Mouse (Mus musculus) liver, adult (tissue): ENCODE measurements around the gene Dbn1.

Experiments used
- GATA4 ChIP-seq: IDR thresholded peaks from 2 replicates; pipeline ENCODE4 v1.6.1; 2014; ENCODE audit warnings: mild to moderate bottlenecking, low read length; ENCODE audit not compliant: insufficient replicate concordance

Gene Dbn1

DNA sequence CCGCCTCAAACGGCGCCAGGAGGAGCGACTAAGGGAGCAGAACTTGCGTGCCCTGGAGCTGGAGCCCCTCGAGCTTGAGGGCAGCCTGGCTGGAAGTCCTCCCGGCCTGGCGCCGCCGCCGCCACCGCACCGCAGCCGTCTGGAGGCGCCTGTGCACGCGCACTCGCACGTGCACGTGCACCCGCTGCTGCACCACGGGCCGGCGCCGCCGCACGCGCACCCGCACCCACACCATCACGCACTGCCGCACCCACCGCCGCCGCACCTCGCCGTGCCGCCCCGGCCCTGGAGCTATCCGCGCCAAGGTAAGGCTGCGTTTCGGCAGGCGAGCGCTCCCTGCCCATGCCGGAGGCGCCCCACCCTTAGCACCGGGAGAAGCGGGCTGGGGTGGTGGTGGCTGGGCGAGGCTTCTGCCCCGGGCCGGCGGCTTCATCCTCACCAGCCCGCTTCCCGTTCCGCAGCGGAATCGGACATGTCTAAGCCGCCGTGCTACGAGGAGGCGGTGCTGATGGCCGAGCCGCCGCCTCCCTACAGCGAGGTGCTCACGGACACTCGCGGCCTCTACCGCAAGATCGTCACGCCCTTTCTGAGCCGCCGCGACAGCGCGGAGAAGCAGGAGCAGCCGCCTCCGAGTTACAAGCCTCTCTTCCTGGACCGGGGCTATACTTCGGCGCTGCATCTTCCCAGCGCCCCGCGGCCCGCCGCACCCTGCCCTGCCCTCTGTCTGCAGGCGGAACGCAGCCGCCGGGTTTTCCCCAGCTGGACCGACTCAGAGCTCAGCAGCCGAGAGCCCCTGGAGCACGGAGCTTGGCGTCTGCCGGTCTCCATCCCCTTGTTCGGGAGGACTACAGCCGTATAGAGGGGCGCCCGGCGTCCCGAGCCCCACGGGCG, 15.5 kb downstream of the Dbn1 start:
- no peak for TF ChIP-seq GATA4

DNA sequence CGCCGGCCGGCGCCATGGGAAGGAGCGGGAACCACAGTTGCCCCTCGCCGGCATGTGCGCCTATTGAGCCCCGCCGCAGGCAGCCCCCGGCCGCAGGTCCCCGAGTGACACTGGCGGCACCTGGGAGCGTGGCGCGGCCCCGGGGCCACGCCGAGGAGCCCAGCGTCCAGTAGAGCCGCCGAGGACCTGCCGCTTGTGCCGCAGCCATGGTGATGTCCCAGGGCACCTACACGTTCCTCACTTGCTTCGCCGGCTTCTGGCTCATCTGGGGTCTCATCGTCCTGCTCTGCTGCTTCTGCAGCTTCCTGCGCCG, 16.1 kb downstream of the Dbn1 start:
- no peak for TF ChIP-seq GATA4

DNA sequence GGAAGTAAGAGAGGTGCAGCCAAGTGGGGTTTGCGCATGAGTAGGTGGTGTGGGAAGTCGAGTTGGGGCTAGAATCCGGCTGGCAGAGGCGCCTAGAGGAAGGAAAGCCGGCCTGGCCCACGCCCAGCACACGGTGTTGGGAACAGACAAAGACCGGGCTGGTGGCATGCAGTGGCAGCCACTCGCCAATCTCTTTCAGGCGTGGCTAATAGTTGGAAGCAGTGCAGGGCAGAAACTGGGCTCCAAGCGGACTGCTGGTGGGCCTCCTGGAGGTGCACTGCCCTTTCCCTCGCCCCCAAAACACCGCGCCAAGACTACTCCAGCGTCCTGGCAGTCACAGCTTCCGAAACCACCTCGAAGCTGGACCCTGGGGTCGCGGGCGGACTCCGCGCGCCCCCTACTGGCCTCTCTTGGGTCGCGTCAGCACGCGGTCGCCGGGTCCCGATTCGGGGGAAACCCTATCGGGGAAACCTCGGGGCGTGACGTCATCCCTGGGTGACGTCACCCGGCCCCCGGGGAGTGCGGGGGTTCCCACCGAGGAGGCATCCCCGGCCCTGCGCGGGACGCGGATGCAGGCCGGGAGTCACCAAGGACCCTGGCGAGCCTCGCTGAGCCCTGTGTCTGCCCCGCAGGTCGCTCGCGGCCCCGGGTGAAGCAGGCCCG, 16.6 kb downstream of the Dbn1 start:
- no peak; the same call in 1 of the 2 replicates for TF ChIP-seq GATA4

DNA sequence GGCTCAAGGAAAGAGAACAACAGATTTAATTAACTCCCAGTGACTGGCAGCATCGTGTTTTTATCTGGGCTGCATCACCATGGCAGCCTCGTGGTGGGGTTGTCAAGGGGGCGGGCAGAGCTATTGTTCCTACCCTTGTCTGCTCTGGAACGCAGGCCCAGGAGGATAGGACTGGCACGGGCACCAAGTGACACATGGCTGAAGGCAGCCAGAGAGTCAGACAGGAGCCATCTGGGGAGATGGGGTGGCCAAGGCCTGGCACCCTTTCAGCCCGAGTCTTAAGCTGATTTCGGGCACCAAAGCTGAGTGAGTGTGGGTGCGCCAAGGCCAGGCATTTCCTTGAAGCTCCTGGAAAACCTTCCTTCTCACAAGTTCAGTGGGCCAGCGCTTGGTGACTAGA, 17.5 kb downstream of the Dbn1 start:
- TF ChIP-seq GATA4: no peak

DNA sequence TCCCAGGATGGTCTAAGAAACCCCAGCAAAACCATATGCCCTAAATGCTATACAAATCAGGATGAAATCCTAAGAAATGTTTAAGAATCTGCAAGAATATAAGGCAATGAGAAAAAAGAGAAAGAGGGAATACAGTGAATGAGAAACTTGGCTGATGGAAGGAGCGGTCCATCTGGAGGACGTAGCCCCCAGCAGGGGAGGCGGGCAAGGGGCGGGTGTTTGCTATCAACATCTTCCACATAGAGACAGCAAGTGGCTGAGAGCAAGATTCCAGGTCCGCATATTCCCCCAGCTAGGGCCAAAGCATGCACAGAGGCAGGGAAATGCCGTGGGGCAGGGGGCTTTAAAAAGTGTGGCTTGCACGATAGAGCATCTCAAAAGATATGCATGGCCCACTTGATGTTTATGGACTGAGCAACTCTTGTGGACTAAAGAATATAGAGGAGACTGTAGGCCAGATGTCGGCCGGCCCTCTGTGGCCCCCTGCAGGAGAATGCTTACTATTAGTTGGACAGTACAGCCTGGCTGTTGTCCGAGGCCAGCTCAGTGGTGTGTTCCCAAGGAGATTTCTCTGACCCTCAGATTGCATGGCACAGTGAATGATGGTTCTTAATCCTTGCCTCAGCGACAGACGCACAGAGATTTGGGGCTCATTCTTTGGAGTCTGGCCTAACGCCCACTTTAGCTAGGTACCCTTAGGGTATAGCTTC, 18.9 kb downstream of the Dbn1 start:
- TF ChIP-seq GATA4: no peak

DNA sequence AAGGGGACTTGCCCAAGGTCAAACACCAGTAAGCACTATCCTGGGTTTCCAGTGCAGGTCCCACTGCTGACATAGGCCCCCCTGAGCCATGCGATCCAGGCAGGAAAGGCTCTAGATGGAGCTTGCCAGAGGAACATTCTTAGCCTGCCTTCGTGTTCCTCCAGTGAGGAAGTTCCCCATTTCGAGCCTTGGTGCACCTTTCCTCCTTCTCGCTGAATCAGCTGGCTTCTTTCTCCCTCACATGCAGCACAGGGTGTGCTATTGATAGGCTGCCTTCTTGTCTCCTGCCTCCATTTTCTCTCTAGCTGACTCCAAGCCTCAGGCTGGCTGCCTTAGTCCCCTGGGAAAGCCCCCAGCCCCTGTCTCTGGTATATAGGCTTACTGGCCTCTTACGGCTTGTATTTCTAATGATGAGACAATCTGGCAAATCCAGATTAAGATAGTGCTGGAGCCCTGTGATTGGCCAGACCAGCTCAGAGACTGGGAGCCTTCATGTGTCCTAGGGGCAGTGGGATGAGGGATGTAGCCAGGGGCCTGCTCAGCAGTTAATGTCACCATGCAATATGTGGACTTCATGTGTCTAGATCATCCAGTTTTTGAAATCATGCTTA, 22.0 kb downstream of the Dbn1 start:
- TF ChIP-seq GATA4: no peak

DNA sequence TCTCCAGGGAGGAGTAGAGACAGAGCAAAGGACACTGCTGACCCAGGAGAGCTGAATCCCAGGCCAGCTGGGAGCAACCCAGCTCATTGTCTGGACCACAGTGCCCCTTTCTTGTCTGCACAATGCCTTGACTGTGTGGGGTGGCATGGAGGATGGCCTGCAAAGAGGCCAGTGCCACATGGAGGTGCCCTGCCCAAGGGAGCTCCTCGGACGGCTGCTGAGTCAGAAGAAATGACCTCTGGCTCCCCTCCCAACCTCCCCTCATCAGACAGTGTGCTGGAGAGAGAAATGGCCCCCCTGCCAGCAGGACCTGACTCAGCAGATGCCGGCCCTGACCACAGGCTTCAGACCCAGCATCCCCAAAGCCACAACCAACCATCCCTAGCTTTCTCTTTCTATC, 22.7 kb downstream of the Dbn1 start:
- no peak for TF ChIP-seq GATA4

DNA sequence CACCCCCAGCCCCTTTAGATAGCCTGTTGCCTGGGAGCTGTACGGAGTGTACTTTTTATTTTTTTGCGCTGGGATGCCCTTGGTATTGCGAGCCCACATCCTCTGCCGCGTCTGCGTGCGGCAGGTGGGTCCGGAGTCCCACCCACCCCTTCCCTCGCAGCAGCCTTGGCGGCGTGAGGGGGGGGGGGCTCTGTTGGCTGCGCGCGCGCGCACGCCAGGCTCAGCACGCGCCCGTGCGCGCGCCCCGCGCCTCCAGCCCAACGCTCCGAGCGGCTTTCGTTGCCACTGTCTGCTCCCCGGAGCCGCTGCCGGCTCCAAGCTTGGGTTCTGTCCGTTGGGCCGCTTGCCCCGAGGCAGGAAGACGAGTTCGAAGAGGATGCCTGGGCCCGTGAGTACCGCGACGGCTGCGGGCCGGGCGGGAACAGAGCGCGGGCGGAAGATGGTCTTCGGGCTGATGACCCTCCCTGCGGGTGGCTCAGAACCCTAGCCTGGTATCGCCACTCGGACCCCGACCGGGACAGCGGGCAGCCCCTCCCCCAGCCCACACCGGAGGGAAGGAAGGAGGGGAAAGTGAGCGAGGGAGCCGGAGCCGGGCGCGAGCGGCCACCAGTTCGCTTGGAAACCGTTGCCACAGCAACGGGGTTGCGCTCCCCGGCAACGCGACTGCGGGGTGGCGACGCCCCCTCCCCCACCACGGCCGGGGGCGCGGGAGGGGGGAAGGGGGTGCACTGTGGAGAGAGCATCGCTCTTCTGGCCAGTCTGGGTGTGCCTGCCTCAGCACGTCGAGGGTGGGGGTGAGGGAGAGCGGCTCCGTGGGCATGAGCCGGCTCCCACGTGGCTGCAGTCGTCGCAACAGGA, 23.7 kb downstream of the Dbn1 start, which contains the start of gene Prr7:
Gene Prr7 (plus strand): TSS at position 241 of the 858 bp plus-strand sequence.
- no peak for TF ChIP-seq GATA4

DNA sequence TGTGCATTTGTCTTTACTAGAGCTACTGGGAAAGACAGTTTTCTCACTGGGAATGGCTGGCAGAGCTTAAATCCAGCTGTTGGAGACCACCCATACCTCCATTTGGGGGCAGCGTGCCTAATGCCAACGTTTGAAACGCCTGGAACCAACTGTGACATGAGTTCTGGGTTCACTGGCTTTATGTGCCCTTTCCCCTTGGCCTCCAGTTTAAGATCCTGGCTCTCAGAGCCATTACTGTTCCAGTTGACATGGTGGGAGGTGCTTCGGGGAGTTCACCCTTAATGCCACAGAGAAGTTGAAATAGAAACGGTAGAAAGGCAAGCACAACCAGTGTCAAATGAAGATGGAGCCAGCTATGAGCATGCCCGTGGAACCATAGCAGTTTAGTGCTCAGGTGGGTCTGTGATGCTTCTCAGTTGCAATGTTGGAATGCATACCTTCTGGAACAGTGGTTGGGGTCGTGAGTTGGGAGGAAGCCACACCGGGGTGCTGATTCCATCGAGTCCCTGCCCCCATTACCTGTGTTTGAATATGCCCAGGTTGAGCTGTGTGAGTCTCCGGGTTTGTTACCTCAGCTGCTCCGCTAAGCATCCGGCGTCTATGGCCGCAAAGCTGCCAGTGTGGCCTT, 24.4 kb downstream of the Dbn1 start:
- TF ChIP-seq GATA4: no peak

DNA sequence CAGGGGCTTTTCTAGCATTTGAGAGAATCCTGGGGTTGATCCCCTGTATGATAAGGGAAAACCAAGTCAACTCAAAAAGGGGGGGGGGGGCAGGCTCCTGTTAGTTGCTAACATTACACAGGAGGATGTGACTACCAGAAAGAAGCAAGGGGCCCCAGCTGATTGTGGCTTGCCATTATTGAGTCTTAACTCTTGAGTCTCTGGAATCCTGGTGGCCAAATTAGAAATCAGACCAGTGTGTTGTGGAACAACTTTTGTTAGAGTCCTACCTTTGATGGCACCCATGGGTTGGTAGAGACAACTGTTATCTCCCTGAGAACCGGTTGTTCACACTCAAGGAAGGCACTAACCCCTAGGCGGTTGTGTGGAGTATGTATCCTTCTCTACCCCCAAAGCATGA, 24.9 kb downstream of the Dbn1 start:
- TF ChIP-seq GATA4: no peak

DNA sequence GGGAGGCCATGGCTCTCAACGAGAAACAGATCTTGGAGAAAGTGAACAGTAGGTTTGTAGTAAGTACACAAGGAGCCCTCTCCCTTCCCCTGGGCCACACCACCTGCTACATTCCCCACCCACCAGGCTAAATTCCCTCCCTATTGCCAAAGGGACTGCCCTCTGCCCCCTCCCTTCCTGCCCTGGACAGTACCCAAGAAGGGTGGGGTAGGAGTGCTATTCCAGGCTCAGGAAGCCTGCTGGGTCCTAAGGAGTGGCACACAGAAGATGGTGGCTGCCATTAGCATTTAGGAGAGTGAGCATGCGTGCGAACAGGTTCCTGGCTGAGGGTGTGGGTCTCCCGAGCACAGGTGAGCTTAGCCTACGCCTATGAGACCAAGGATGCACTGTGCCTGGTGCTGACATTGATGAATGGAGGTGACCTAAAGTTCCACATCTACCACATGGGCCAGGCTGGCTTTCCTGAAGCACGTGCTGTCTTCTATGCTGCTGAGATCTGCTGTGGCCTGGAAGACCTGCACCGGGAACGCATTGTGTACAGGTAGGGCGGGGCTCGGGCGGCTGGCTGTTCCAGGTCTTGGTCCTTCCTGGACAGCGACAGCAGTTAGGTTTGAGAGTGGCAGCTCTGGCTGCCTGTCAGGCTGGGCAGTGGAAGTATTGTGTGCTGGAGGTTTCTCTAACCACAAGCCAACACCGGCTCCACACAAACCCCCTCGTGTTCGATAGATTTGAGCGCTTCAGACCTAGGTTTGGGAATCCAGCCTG, 35.9 kb downstream of the Dbn1 start:
- TF ChIP-seq GATA4: no peak

DNA sequence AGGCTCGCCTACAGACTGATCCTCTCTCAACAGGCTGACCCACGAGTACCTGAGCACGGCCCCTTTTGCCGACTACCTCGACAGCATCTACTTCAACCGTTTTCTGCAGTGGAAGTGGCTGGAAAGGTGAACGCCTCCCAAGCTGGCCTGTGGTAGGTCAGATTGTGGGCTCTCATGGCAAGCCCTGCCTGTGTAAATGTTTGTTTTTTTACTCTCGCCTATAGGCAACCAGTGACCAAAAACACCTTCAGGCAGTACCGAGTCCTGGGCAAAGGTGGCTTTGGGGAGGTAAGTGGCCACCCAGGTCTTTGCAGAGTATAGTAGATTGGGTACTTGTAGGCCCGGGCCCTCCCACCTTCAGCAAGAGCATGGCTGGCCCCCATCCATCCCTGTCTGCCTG, 36.6 kb downstream of the Dbn1 start:
- TF ChIP-seq GATA4: no peak

DNA sequence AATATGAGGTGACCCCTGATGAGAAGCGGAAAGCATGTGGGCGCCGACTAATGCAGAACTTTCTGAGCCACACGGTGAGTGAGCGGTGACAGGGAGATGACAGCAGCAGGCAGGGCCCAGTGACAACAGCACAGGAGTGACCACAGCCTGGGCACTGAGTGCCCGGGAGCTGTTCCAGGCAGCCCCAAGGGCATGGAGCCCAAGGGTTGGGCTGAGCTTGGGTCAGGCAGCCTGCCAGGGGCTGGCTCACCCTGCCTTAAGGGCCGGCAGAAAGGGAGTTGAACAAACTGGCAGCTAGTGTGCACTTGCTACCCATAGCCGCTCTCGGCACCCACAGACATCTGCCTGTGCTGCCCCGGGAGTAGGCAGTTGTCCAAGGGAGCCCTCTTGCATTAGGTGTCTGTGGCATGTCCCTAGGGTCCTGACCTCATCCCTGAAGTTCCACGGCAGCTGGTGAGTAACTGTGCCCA, 37.4 kb downstream of the Dbn1 start:
- no peak for TF ChIP-seq GATA4

DNA sequence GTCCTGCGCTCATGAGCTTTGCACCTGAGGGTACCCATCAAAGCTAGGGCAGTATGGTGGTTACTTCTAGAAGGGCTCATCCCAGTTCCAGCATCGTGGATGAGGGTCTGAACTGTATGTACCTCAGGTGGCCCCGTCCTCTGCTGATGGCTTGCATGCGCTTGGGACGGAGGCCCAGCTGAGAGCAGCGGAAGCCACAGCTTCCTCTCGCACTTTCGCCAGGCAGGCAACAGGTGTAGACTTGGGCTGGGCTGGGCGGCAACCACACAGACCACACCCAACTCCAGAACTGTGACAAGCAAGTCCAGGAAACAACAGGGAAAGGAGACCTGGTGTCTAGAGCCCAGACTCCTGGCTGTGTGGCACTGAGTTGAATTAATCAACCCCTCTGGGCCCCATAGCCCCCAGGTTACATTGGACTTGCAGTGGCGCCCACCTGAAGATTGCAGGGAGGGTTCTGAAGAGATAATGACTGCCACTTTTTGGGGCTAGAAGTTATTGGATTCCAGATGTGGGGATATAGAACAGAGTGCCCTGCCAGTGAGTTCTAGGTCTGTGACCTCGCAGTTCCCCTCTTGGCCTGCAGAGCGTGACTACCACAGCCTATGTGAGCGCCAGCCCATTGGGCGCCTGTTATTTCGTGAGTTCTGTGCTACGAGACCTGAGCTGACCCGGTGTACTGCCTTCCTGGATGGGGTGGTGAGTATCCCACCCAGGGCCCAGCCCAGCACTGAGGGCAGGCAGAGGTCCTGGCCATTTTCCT, 38.1 kb downstream of the Dbn1 start:
- TF ChIP-seq GATA4: no peak
